Comparison of ENCODE assay signal across 8 mouse cellular contexts in the genomic region with DNA sequence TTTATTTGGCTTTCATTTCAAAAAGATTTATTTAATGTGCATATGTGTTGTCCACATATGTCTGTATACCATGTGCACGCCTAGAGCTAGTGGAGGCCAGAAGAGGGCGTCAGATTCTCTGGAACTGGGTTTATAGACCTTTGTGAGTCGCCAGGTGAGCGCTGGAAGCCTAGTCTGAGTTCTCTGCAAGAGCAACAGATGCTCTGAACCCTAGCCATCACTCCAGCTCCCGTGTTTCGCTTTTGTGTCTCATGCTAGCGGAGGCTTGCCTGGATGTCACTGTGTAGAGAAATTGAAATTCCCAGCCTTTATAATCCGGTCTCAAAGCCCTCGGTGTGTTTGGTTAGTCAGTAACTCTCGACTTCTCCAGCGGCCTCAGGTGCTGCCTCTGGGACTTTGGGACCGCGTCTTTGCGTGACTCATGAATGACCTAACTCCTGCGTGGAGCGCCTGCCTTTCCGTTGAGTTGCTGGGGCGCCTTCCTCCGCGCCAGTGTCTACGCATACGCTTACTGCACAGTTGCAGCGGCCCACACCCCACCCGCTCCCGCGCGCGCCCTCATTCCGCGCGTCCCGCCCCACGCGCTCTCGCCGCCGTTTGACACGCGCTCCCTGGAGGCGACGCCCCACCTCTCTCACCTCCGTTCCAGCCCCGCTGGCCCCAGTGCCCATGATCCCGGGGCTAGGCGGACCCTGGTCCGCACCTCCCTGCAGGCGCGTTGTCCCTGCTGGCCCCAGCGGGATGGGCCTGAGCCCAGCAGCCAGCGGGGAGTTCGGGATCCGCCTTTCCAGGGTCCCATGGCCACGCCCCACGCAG. TPM values are rescaled to one million over a fixed set of nuclear protein-coding genes. Genes with fewer than 3 reads are reported as not detected.
A peak's percentile ranks its signal among the peaks of the same experiment; 100 is the strongest.
DNase-seq lines count a peak whose midpoint lies in the region; ATAC-seq and TF ChIP-seq lines count a peak whose summit lies in the region.

Gene Hrasls5 (plus strand): TSS at position 600 of the 816 bp plus-strand sequence.

- no peaks in the 10 kb centered on the region for H3K9me3 ChIP-seq in lung, embryonic 14.5 days (ENCODE audit: low read depth, low read length)
- no peaks in the 10 kb centered on the region for H3K9me3 ChIP-seq in embryonic facial prominence, embryonic 10.5 days
- no peaks in the 10 kb centered on the region for H3K9me3 ChIP-seq in heart, postnatal 0 days (replicated peaks; ENCODE audit: control insufficient read depth, low read length)
- no peaks in the 10 kb centered on the region for H3K9me3 ChIP-seq in midbrain, embryonic 14.5 days (ENCODE audit: control insufficient read depth, low read length)

- H3K4me1 ChIP-seq in lung, embryonic 14.5 days (ENCODE audit: insufficient read depth), result peaks cover 9% of the 10 kb centered on the region; the same call in 1 of the 2 replicates
- peaks cover 14% of the 10 kb centered on the region for H3K4me1 ChIP-seq in embryonic facial prominence, embryonic 10.5 days
- peaks cover 12% of the 10 kb centered on the region for H3K4me1 ChIP-seq in heart, postnatal 0 days (ENCODE audit: control insufficient read depth, insufficient read depth)
- H3K4me1 ChIP-seq in midbrain, embryonic 14.5 days (ENCODE audit: control insufficient read depth, insufficient read depth, low read length), result peaks cover 9% of the 10 kb centered on the region; the same call in 1 of the 2 replicates

- no peak within 1 kb of the TSS for H3K27ac ChIP-seq in lung, embryonic 14.5 days (ENCODE audit: low read depth)
- peak within 1 kb of the TSS; percentile 60 for H3K27ac ChIP-seq in embryonic facial prominence, embryonic 10.5 days (replicated peaks)
- H3K27ac ChIP-seq in heart, postnatal 0 days (ENCODE audit: low read depth), result no peak within 1 kb of the TSS
- H3K27ac ChIP-seq in midbrain, embryonic 14.5 days (replicated peaks; ENCODE audit: low read depth, low read length), result no peak within 1 kb of the TSS

- 2% methylated on average over 54 of the region's 54 CpGs for WGBS in lung, embryonic 14.5 days
- 3% methylated on average over 54 of the region's 54 CpGs for WGBS in embryonic facial prominence, embryonic 10.5 days
- 4% methylated on average over 54 of the region's 54 CpGs for WGBS in heart, postnatal 0 days
- WGBS in midbrain, embryonic 14.5 days, result 2% methylated on average over 54 of the region's 54 CpGs

- peak; percentile 57 for ATAC-seq in lung, embryonic 14.5 days (ENCODE audit: insufficient read depth)
- ATAC-seq in heart, postnatal 0 days (ENCODE audit: insufficient read depth, low read depth), result peak; percentile 55; the same call in 1 of the 2 replicates
- peak; percentile 31; the same call in 1 of the 2 replicates for ATAC-seq in midbrain, embryonic 14.5 days (ENCODE audit: low FRiP score, low TSS enrichment)
- ATAC-seq in inflammation-experienced regulatory T-cells, adult 6 months, result no peak

- H3K4me3 ChIP-seq in lung, embryonic 14.5 days (ENCODE audit: low read depth, low read length), result peak within 1 kb of the TSS; percentile 42
- peak within 1 kb of the TSS; percentile 62 for H3K4me3 ChIP-seq in embryonic facial prominence, embryonic 10.5 days
- H3K4me3 ChIP-seq in heart, postnatal 0 days (ENCODE audit: low read depth, low read length), result peak within 1 kb of the TSS; percentile 39
- peak within 1 kb of the TSS; percentile 41 for H3K4me3 ChIP-seq in midbrain, embryonic 14.5 days (replicated peaks; ENCODE audit: low read depth, low read length)

- H3K9ac ChIP-seq in lung, embryonic 14.5 days, result peak within 1 kb of the TSS; percentile 48
- H3K9ac ChIP-seq in heart, postnatal 0 days (replicated peaks; ENCODE audit: low read depth, low read length), result no peak within 1 kb of the TSS; the same call in 1 of the 2 replicates
- peak within 1 kb of the TSS; percentile 55 for H3K9ac ChIP-seq in midbrain, embryonic 14.5 days (replicated peaks; ENCODE audit: low read length)

- H3K27me3 ChIP-seq in lung, embryonic 14.5 days (ENCODE audit: insufficient read depth, low read length), result 0 out of 2 replicates have a peak, but pooled peaks cover 4% of the 10 kb centered on the region
- peaks cover 71% of the 10 kb centered on the region for H3K27me3 ChIP-seq in embryonic facial prominence, embryonic 10.5 days (replicated peaks; ENCODE audit: low read depth, poor library complexity, severe bottlenecking)
- 0 out of 2 replicates have a peak, but pooled peaks cover 4% of the 10 kb centered on the region for H3K27me3 ChIP-seq in heart, postnatal 0 days (ENCODE audit: control insufficient read depth, insufficient read depth, low read length)
- H3K27me3 ChIP-seq in midbrain, embryonic 14.5 days (ENCODE audit: control insufficient read depth, insufficient read depth, low read length), result peaks cover 4% of the 10 kb centered on the region; the same call in 1 of the 2 replicates

- peak; percentile 31 for TF ChIP-seq CTCF in lung, embryonic 14.5 days (IDR thresholded peaks at IDR 0.05; ENCODE audit: low read depth)
- no peak for TF ChIP-seq CTCF in heart, postnatal 0 days (IDR thresholded peaks at IDR 0.05; ENCODE audit: low read depth)

- TF ChIP-seq EP300 in heart, postnatal 0 days (IDR thresholded peaks at IDR 0.05; ENCODE audit: low read depth), result no peak

- intact Hi-C loops in left cerebral cortex, postnatal 14 days (cut with DNase I), result no loop called here

- DNase-seq in lung, embryonic 14.5 days, result peak; percentile 60
- no peak for DNase-seq in lung, postnatal 14 days
- peak; percentile 41 for DNase-seq in embryonic facial prominence, embryonic 10.5 days (ENCODE audit: low spot score)
- DNase-seq in heart, postnatal 0 days (ENCODE audit: low spot score), result no peak
- DNase-seq in left cerebral cortex, postnatal 14 days (ENCODE audit: low spot score in 2 of 2), result peak; percentile 60 to 71
- DNase-seq in midbrain, embryonic 14.5 days, result peak; percentile 68
- no peak for DNase-seq in cerebellum, adult 8-10 months

- peak within 1 kb of the TSS; percentile 93 for H3K4me2 ChIP-seq in lung, embryonic 14.5 days
- peak within 1 kb of the TSS; percentile 67 for H3K4me2 ChIP-seq in heart, postnatal 0 days (ENCODE audit: low read depth, low read length)
- H3K4me2 ChIP-seq in midbrain, embryonic 14.5 days (ENCODE audit: low read length), result peak within 1 kb of the TSS; percentile 84

- H3K36me3 ChIP-seq in lung, embryonic 14.5 days (ENCODE audit: insufficient read depth), result no peaks in the 10 kb centered on the region
- H3K36me3 ChIP-seq in embryonic facial prominence, embryonic 10.5 days (replicated peaks), result no peaks in the 10 kb centered on the region
- no peaks in the 10 kb centered on the region for H3K36me3 ChIP-seq in heart, postnatal 0 days (replicated peaks; ENCODE audit: control insufficient read depth, insufficient read depth, low read length)
- H3K36me3 ChIP-seq in midbrain, embryonic 14.5 days (ENCODE audit: control insufficient read depth, insufficient read depth, low read length), result no peaks in the 10 kb centered on the region

RNA-seq across cellular contexts. Expression of gene Hrasls5, which starts in this region (rescaled TPM):
- not detected in 2 replicates for polyA plus RNA-seq in lung, embryonic 14.5 days (2014; fragmentation: Nextera tagmentation; extraction: Ambion mirVana)
- polyA plus RNA-seq in embryonic facial prominence, embryonic 10.5 days (2016; fragmentation: Nextera tagmentation; extraction: Ambion mirVana), result not detected in 2 replicates
- total RNA-seq in heart, postnatal 0 days (2014; rRNA removed; ENCODE audit: low replicate concordance), result not detected in 2 replicates
- not detected in 2 replicates for polyA plus RNA-seq in heart, postnatal 0 days (2015; fragmentation: Nextera tagmentation; extraction: Ambion mirVana)
- not detected for total RNA-seq in left cerebral cortex, postnatal 14 days (2021)
- polyA plus RNA-seq in midbrain, embryonic 14.5 days (2014; fragmentation: Nextera tagmentation; extraction: Ambion mirVana), result not detected in 2 replicates
- polyA plus RNA-seq in inflammation-experienced regulatory T-cells, adult 6 months (2017; shearing (Covaris generic)), result not detected

Comparison
In these comparisons a context has a peak if more than half of its experiments do, and no peak if none do; other contexts are left out.
1. Peak in DNase-seq, ATAC-seq, H3K4me3 ChIP-seq, H3K9ac ChIP-seq and H3K4me2 ChIP-seq in lung, embryonic 14.5 days; RNA of the gene not detected or under 1 TPM.
2. Peak in DNase-seq, H3K4me3 ChIP-seq and H3K27ac ChIP-seq in embryonic facial prominence, embryonic 10.5 days; RNA of the gene not detected or under 1 TPM.
3. Peak in ATAC-seq, H3K4me3 ChIP-seq and H3K4me2 ChIP-seq in heart, postnatal 0 days; RNA of the gene not detected or under 1 TPM.
4. Peak in DNase-seq in left cerebral cortex, postnatal 14 days; RNA of the gene not detected or under 1 TPM.
5. Peak in DNase-seq, ATAC-seq, H3K4me3 ChIP-seq, H3K9ac ChIP-seq and H3K4me2 ChIP-seq in midbrain, embryonic 14.5 days; RNA of the gene not detected or under 1 TPM.